Mouse (Mus musculus) heart, adult 2 months (tissue): ENCODE results near the gene Emc10.

Experiments used
- CTCF ChIP-seq: fragments of 200-600 bp; IDR thresholded peaks from 2 replicates; pipeline ENCODE4 v1.8.1; 2022; ENCODE audit warnings: antibody characterized with exemption, mild to moderate bottlenecking, moderate library complexity
- POLR2A ChIP-seq: fragments of 200-500 bp; IDR thresholded peaks from 2 replicates; pipeline ENCODE4 v1.6.1; 2011; ENCODE audit warnings: mild to moderate bottlenecking, low read depth, low read length, control low read depth; ENCODE audit not compliant: insufficient read depth

GRCm38 (mm10) chr7:44496771-44497109 lies 411 bp upstream of the Emc10 start:
- TF ChIP-seq CTCF (peak; percentile 7; the same call in 1 of the 2 replicates), POLR2A (no peak)
